Mouse (Mus musculus) ES-E14 (cell line): ENCODE results near the gene Arpc3.

Source experiments
- CHD2 ChIP-seq: IDR thresholded peaks from 2 replicates; pipeline ENCODE4 v1.6.1; 2014; ENCODE audit warnings: mild to moderate bottlenecking, low read depth, low read length, inconsistent platforms
- HCFC1 ChIP-seq: IDR thresholded peaks from 2 replicates; pipeline ENCODE4 v1.6.1; 2012; ENCODE audit warnings: low read length, inconsistent platforms, borderline replicate concordance; ENCODE audit not compliant: insufficient read depth
- ZC3H11A ChIP-seq: IDR thresholded peaks from 2 replicates; pipeline ENCODE4 v1.6.1; 2012; ENCODE audit warnings: low read depth, mild to moderate bottlenecking, inconsistent platforms, low read length, borderline replicate concordance
- ZNF384 ChIP-seq: IDR thresholded peaks from 2 replicates; pipeline ENCODE4 v1.6.1; 2012; ENCODE audit warnings: low read depth, low read length, inconsistent platforms

- TF ChIP-seq HCFC1 = peak; percentile 69; the same call in 1 of the 2 replicates
- no peak for TF ChIP-seq CHD2
- no peak for TF ChIP-seq ZC3H11A
- TF ChIP-seq ZNF384 = peak; percentile 100
Observed at GRCm38 (mm10) chr5:122353807-122354491, 37.7 kb upstream of the Arpc3 start, which contains the start of the genes Rad9b and Vps29.
